Mouse (Mus musculus): Measurements from ENCODE around the gene Tmem219. TPM values are rescaled to one million over a fixed set of nuclear protein-coding genes. Genes with fewer than 3 reads are reported as not detected.
A peak's percentile ranks its signal among the peaks of the same experiment; 100 is the strongest.
"Not testable (repeated sequence)": the region's sequence is repeated elsewhere in the genome, so short reads cannot be mapped to it uniquely, and the experiment has no call there.

Gene Tmem219
- polyA plus RNA-seq, 1 experiment from 2014 or later, result 33.8 TPM

DNA sequence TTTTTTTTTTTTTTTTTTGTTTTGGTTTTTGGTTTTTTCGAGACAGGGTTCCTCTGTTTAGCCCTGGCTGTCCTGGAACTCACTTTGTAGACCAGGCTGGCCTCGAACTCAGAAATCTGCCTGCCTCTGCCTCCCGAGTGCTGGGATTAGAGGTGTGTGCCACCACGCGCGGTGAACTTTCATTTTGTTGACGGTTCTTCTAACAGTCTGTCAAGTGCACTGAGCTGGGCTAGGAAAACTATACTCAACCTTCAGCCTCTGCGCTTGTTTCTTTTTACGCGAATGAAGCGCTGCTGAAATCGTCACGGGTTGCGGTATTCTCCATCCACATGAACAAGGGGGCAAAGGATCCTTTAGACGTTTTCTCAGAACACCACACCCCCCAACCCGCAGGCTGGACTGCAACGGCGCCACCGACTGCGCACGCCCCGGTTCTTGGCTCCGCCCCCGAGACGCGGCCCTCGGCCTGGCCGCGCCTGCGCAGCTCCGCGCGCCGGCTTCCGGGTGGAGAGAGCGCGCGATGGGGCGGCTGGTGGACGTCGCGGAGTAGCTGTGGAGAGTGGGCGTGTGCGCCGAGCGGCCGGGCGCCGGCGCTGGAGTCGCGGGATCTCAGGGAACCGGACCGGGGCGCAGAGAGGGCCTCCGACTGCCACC lies 5.8 kb upstream of the Tmem219 start, which contains the start of gene Kctd13:
TSS of gene Kctd13 (plus strand) at position 496 of the 654 bp plus-strand sequence.
- Histone ChIP-seq H3K4me2 (replicated peaks; ENCODE audit: low read depth, low read length) (peak within 1 kb of the TSS; percentile 68), H3K4me3 (ENCODE audit: low read length) (peak within 1 kb of the TSS; percentile 76), H3K27me3 (ENCODE audit: insufficient read depth, low read length) (no peaks in the 10 kb centered on the region), H3K4me1 (ENCODE audit: insufficient read depth, low read length) (peaks cover 12% of the 10 kb centered on the region), H3K9me3 (ENCODE audit: low read length) (no peaks in the 10 kb centered on the region), H3K36me3 (ENCODE audit: insufficient read depth, low read length) (peaks cover 6% of the 10 kb centered on the region; the same call in 1 of the 2 replicates), H3K9ac (replicated peaks; ENCODE audit: low read length) (peak within 1 kb of the TSS; percentile 74), H3K27ac (ENCODE audit: low read length) (peak within 1 kb of the TSS; percentile 66)
- WGBS, result 3% methylated on average over 55 of the region's 56 CpGs
- peak; percentile 97 for ATAC-seq (ENCODE audit: low FRiP score, low TSS enrichment)

DNA sequence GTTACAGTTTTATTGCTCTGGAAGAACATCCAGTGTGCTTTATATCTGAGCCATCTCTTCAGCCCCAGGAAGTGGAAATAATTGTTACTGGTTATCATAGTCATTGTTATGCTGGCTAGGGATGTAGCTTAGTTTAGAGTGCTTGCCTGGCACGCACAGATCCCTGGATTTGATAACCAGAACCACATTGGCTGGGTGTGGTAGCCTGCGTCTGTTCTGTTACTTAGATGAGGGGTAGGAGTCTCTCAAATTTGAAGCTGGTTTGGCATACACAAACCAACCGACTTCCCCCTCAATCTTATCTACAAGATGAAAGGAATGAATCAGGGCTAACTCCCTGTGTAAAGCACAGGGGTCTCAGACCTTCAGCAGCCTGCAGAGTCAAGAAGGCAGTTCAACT lies 3.6 kb upstream of the Tmem219 start:
- no peaks in the 10 kb centered on the region for H3K27me3 ChIP-seq (ENCODE audit: insufficient read depth, low read length)
- H3K36me3 ChIP-seq (ENCODE audit: insufficient read depth, low read length), result peaks cover 2% of the 10 kb centered on the region; the same call in 1 of the 2 replicates

DNA sequence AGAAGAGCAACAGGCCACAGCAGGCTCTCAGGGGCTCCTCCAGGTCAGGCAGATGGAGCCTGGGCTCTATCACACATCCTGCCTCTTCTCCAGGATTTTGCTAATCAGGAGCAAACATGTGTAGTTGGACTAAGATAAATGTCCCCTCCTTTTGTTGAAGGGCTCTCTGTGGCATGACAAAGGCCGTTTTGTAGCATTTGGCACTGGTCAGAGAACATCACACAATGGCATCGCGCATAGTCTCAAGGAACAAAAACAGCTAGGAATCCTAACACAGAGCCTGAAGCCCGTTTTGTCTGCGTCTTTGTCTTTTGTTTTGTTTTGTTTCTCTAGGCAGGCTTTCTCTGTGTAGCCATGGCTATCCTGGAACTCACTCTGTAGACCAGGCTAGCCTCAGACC lies 1.3 kb upstream of the Tmem219 start:
- WGBS, result 83% methylated on average over 5 of the region's 5 CpGs
- no peak overlapping the region for H3K4me2 ChIP-seq (replicated peaks; ENCODE audit: low read depth, low read length)
- no peak for ATAC-seq (ENCODE audit: low FRiP score, low TSS enrichment)
- H3K9ac ChIP-seq (replicated peaks; ENCODE audit: low read length), result no peak overlapping the region
- no peaks in the 10 kb centered on the region for H3K27me3 ChIP-seq (ENCODE audit: insufficient read depth, low read length)
- H3K27ac ChIP-seq (ENCODE audit: low read length), result no peak overlapping the region
- no peaks in the 10 kb centered on the region for H3K4me1 ChIP-seq (ENCODE audit: insufficient read depth, low read length)
- no peaks in the 10 kb centered on the region for H3K9me3 ChIP-seq (ENCODE audit: low read length)
- no peaks in the 10 kb centered on the region for H3K36me3 ChIP-seq (ENCODE audit: insufficient read depth, low read length)
- H3K4me3 ChIP-seq (ENCODE audit: low read length), result no peak overlapping the region

More for the DNA sequence above, 3.6 kb upstream of the Tmem219 start:
- H3K4me2 ChIP-seq (replicated peaks; ENCODE audit: low read depth, low read length), result no peak overlapping the region
- H3K4me3 ChIP-seq (ENCODE audit: low read length), result no peak overlapping the region
- H3K27ac ChIP-seq (ENCODE audit: low read length), result no peak overlapping the region
- 43% methylated on average over 3 of the region's 3 CpGs for WGBS
- no peak for ATAC-seq (ENCODE audit: low FRiP score, low TSS enrichment)
- peaks cover 12% of the 10 kb centered on the region for H3K4me1 ChIP-seq (ENCODE audit: insufficient read depth, low read length)
- no peak overlapping the region for H3K9ac ChIP-seq (replicated peaks; ENCODE audit: low read length)
- no peaks in the 10 kb centered on the region for H3K9me3 ChIP-seq (ENCODE audit: low read length)

DNA sequence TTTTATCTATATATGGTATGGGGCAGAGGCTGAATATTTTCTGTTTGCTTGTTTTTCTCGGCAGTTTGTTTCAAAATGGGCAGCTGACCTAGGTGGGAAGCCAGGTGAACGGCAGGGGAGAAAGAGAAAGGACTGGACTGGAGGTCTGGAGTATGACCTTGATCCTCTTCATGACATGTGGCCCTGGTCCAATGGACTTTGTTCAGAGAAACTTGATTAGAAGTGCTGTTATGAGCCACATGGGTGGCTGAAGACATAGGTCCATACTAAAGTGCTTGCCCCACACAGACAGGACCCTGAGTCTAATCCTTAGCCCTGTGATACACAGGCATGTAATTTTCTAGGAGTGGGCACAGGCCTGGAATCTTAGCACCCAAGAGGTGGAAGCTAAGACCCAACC lies 1.2 kb downstream of the Tmem219 start:
- no peak for ATAC-seq (ENCODE audit: low FRiP score, low TSS enrichment)
- Histone ChIP-seq H3K4me2 (replicated peaks; ENCODE audit: low read depth, low read length) (no peak overlapping the region; the same call in 1 of the 2 replicates), H3K27ac (ENCODE audit: low read length) (peak overlapping the region; percentile 14), H3K9ac (replicated peaks; ENCODE audit: low read length) (0 out of 2 replicates have a peak overlapping the region, but pooled peaks have one; percentile 10), H3K9me3 (ENCODE audit: low read length) (no peaks in the 10 kb centered on the region), H3K36me3 (ENCODE audit: insufficient read depth, low read length) (no peaks in the 10 kb centered on the region), H3K4me3 (ENCODE audit: low read length) (no peak overlapping the region), H3K27me3 (ENCODE audit: insufficient read depth, low read length) (no peaks in the 10 kb centered on the region), H3K4me1 (ENCODE audit: insufficient read depth, low read length) (no peaks in the 10 kb centered on the region)
- 59% methylated on average over 2 of the region's 2 CpGs for WGBS

DNA sequence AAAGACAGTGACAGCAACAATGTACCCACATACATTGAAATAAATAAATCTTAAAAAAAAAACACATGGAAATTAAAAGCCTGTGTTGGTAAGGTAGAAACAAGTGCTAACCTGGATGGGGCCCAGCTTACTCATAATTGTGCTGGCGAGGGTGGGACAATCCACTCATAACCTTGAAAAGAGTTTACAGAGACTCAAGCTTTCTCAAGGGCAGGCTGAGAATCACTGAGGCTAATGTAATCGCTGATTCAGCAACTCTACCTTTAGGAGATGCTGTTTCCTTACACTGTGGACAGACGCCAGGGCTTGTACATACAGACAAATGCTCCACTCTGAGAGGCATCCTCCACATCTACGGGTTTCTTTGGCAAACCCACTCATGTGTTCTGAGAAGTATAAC lies 2.7 kb downstream of the Tmem219 start:
- Histone ChIP-seq H3K4me3 (ENCODE audit: low read length) (no peak overlapping the region), H3K9me3 (ENCODE audit: low read length) (no peaks in the 10 kb centered on the region), H3K27me3 (ENCODE audit: insufficient read depth, low read length) (no peaks in the 10 kb centered on the region), H3K36me3 (ENCODE audit: insufficient read depth, low read length) (no peaks in the 10 kb centered on the region), H3K4me2 (replicated peaks; ENCODE audit: low read depth, low read length) (no peak overlapping the region), H3K4me1 (ENCODE audit: insufficient read depth, low read length) (no peaks in the 10 kb centered on the region), H3K9ac (replicated peaks; ENCODE audit: low read length) (no peak overlapping the region), H3K27ac (ENCODE audit: low read length) (no peak overlapping the region)
- no peak for ATAC-seq (ENCODE audit: low FRiP score, low TSS enrichment)
- 82% methylated on average over 4 of the region's 4 CpGs for WGBS

DNA sequence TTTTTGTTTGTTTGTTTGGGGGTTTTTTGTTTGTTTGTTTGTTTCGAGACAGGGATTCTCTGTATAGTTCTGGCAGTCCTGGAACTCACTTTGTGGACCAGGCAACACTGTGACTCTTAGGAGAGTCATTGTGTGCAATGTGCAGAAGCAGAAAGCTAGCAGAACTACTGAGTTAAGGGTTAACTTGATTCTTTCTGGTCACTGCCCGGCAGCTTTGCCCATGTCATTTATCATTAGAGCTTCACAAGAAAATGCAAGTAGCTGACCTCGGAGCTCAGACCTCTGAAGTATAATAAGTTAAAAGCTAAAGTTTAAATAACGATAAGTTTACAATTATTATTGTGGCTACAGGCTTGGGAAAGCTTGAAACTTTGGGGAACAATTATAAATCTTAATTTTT lies 4.4 kb downstream of the Tmem219 start:
- not testable (repeated sequence) for ATAC-seq (ENCODE audit: low FRiP score, low TSS enrichment); H3K4me1 ChIP-seq (ENCODE audit: insufficient read depth, low read length); H3K27ac ChIP-seq (ENCODE audit: low read length); H3K36me3 ChIP-seq (ENCODE audit: insufficient read depth, low read length); H3K27me3 ChIP-seq (ENCODE audit: insufficient read depth, low read length); H3K9me3 ChIP-seq (ENCODE audit: low read length); H3K4me2 ChIP-seq (replicated peaks; ENCODE audit: low read depth, low read length); H3K9ac ChIP-seq (replicated peaks; ENCODE audit: low read length); H3K4me3 ChIP-seq (ENCODE audit: low read length)
- 27% methylated on average over 4 of the region's 4 CpGs for WGBS

DNA sequence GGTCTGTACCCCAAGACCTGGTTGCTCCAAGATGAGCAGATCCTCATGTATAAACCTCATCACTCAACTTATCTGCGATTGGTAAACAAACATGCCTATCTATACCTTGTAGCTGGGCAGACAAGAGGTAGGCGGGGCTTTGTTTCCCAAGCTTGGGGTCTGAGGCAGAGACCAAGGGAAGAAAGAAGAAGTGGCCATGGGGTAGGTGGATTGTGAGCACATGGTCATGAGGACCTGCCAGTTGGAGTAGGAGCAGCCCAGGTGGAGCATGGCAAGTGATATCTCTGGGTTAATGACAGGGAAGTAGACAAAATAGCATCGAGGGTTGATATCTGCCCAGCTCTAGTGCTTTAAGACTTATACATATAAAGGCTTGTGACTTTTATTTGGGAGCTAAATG lies 7.9 kb downstream of the Tmem219 start:
- WGBS, result 87% methylated on average over 3 of the region's 3 CpGs
- Histone ChIP-seq H3K27me3 (ENCODE audit: insufficient read depth, low read length) (no peaks in the 10 kb centered on the region), H3K4me1 (ENCODE audit: insufficient read depth, low read length) (no peaks in the 10 kb centered on the region), H3K27ac (ENCODE audit: low read length) (no peak overlapping the region), H3K9me3 (ENCODE audit: low read length) (no peaks in the 10 kb centered on the region), H3K4me3 (ENCODE audit: low read length) (no peak overlapping the region), H3K4me2 (replicated peaks; ENCODE audit: low read depth, low read length) (no peak overlapping the region), H3K36me3 (ENCODE audit: insufficient read depth, low read length) (no peaks in the 10 kb centered on the region), H3K9ac (replicated peaks; ENCODE audit: low read length) (no peak overlapping the region)
- no peak for ATAC-seq (ENCODE audit: low FRiP score, low TSS enrichment)

DNA sequence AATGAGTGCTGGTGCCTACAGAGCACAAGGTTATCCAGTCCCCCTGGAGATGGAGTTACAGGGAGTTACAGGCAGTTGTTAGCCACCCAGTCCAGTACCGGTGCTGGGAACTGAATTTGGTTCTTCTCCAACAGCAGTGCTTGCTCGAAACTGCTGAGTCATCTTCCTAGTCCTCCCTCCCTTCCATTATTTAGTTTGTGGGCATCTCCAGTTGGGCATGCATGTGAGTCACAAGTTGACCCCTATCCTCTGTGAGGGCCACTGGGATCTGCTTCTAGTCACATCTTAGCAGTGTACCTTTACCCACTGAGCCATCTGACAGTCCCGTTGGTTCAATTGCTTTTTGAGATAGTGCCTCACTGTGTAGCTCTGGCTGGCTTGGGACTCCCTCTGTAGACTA lies 17.1 kb downstream of the Tmem219 start:
- H3K9ac ChIP-seq (replicated peaks; ENCODE audit: low read length), result no peak overlapping the region
- H3K9me3 ChIP-seq (ENCODE audit: low read length), result no peaks in the 10 kb centered on the region
- WGBS, result 79% methylated on average over 3 of the region's 3 CpGs
- no peaks in the 10 kb centered on the region for H3K4me1 ChIP-seq (ENCODE audit: insufficient read depth, low read length)
- no peak overlapping the region for H3K27ac ChIP-seq (ENCODE audit: low read length)
- ATAC-seq (ENCODE audit: low FRiP score, low TSS enrichment), result no peak
- H3K27me3 ChIP-seq (ENCODE audit: insufficient read depth, low read length), result no peaks in the 10 kb centered on the region
- no peak overlapping the region for H3K4me2 ChIP-seq (replicated peaks; ENCODE audit: low read depth, low read length)
- H3K4me3 ChIP-seq (ENCODE audit: low read length), result no peak overlapping the region
- no peaks in the 10 kb centered on the region for H3K36me3 ChIP-seq (ENCODE audit: insufficient read depth, low read length)

DNA sequence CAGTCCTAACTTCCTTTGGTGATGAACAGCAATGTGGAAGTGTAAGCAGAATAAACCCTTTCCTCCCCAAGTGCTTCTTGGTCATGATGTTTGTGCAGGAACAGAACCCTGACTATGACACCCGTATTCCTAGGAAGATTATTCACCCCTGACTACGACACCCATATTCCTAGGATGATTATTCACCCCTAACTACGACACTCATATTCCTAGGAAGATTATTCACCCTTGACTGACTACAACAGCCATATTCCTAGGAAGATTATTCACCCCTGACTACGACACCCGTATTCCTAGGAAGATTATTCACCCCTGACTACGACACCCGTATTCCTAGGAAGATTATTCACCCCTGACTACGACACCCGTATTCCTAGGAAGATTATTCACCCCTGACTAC lies 22.9 kb downstream of the Tmem219 start:
- H3K4me1 ChIP-seq (ENCODE audit: insufficient read depth, low read length), result peaks cover 15% of the 10 kb centered on the region; the same call in 1 of the 2 replicates
- H3K27ac ChIP-seq (ENCODE audit: low read length); H3K9ac ChIP-seq (replicated peaks; ENCODE audit: low read length); H3K27me3 ChIP-seq (ENCODE audit: insufficient read depth, low read length); H3K9me3 ChIP-seq (ENCODE audit: low read length); ATAC-seq (ENCODE audit: low FRiP score, low TSS enrichment); H3K4me3 ChIP-seq (ENCODE audit: low read length); H3K36me3 ChIP-seq (ENCODE audit: insufficient read depth, low read length); H3K4me2 ChIP-seq (replicated peaks; ENCODE audit: low read depth, low read length): not testable (repeated sequence)
- WGBS, result 94% methylated on average over 7 of the region's 9 CpGs

DNA sequence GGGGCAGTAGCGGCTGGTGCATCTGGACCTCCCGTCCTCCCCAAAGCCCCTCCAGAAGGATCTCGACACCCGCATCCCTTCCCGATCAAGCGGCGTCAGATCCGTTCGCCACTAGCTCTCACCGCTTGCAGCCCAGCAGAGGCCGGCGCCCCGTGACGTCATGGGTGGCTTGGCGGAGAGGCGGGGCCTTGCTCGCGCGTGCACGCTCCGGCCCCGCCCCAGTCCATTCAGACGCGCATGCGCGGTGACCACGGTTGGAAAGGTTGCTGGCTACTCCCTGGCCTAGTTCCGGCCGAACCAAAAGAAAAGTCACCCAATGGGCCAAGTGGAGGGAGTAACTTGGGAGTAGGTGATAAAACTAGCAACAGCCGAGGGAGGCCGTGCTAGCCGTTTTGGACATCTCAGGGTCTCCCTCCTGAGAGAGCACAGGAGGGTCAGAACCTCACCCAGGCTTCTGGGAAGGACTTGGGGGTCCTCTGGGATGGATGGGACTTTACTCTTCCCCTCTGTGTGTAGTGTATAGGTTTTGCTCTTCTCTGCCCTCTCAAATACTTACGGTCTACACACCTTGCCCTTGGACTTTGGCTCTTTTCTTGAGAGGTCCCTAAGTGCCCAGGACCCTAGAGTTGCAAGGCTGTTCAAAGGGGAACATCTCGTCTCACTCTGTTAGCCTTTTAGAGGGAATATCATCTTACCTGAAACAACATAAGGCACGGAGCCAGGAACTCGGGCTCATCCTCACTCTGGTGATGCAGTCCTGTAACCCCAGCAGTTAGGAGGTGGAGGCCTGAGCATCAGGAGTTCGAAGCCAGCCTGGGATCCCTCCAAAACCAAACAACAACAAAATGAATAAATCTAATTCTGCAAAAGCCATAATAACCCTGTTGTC lies 24.4 kb downstream of the Tmem219 start:
- peak overlapping the region; percentile 69 for H3K4me3 ChIP-seq (ENCODE audit: low read length)
- no peaks in the 10 kb centered on the region for H3K36me3 ChIP-seq (ENCODE audit: insufficient read depth, low read length)
- 9% methylated on average over 37 of the region's 37 CpGs for WGBS
- peaks cover 15% of the 10 kb centered on the region; the same call in 1 of the 2 replicates for H3K4me1 ChIP-seq (ENCODE audit: insufficient read depth, low read length)
- no peaks in the 10 kb centered on the region for H3K27me3 ChIP-seq (ENCODE audit: insufficient read depth, low read length)
- ATAC-seq (ENCODE audit: low FRiP score, low TSS enrichment), result peak; percentile 94
- peak overlapping the region; percentile 82 for H3K9ac ChIP-seq (replicated peaks; ENCODE audit: low read length)
- no peaks in the 10 kb centered on the region for H3K9me3 ChIP-seq (ENCODE audit: low read length)
- peak overlapping the region; percentile 76 for H3K27ac ChIP-seq (ENCODE audit: low read length)
- peak overlapping the region; percentile 77 for H3K4me2 ChIP-seq (replicated peaks; ENCODE audit: low read depth, low read length)

Data from kidney, embryonic 16.5 days (tissue).